In genomic region chr4:138677579-138677978, GRCm38 (mm10) we compare ENCODE assay signal across 8 mouse cellular contexts. TPM values are rescaled to one million over a fixed set of nuclear protein-coding genes. Genes with fewer than 3 reads are reported as not detected.
A peak's percentile ranks its signal among the peaks of the same experiment; 100 is the strongest.
DNase-seq lines count a peak whose midpoint lies in the region; ATAC-seq lines count a peak whose summit lies in the region.

No protein-coding gene starts in this region.

- no peaks in the 10 kb centered on the region for H3K9me3 ChIP-seq in hindbrain, embryonic 12.5 days (replicated peaks)
- H3K9me3 ChIP-seq in liver, embryonic 11.5 days (ENCODE audit: control insufficient read depth, low read length): no peaks in the 10 kb centered on the region

- DNase-seq in Muller cell, postnatal 12 days (ENCODE audit: inconsistent ontology term): peak; percentile 9
- peak; percentile 63 for DNase-seq in cerebellum, adult 9-11 months
- no peak for DNase-seq in liver, embryonic 11.5 days (ENCODE audit: low spot score)
- peak; percentile 87 for DNase-seq in testis, postnatal 14 days (ENCODE audit: low spot score)
- DNase-seq in thymus, postnatal 25 days: no peak
- no peak for DNase-seq in heart, adult 9 months (ENCODE audit: low spot score in 2 of 2)
- DNase-seq in ovary, postnatal 10 days (ENCODE audit: low spot score): no peak

- H3K27ac ChIP-seq in hindbrain, embryonic 12.5 days: 0 out of 2 replicates have a peak overlapping the region, but pooled peaks have one; percentile 44
- no peak overlapping the region for H3K27ac ChIP-seq in liver, embryonic 11.5 days (ENCODE audit: low read depth, low read length)

- H3K4me2 ChIP-seq in hindbrain, embryonic 12.5 days (replicated peaks): peak overlapping the region; percentile 43
- H3K4me2 ChIP-seq in liver, embryonic 11.5 days: peak overlapping the region; percentile 40

- H3K36me3 ChIP-seq in hindbrain, embryonic 12.5 days: no peaks in the 10 kb centered on the region
- H3K36me3 ChIP-seq in liver, embryonic 11.5 days (ENCODE audit: control insufficient read depth, insufficient read depth, low read length): no peaks in the 10 kb centered on the region

- ATAC-seq in hindbrain, embryonic 12.5 days (ENCODE audit: low FRiP score): 0 out of 2 replicates have a peak, but pooled peaks have one; percentile 52
- no peak for ATAC-seq in liver, embryonic 11.5 days (replicated peaks; ENCODE audit: low FRiP score)

- no peak overlapping the region for H3K9ac ChIP-seq in hindbrain, embryonic 12.5 days
- H3K9ac ChIP-seq in liver, embryonic 11.5 days (ENCODE audit: low read depth, low read length): no peak overlapping the region

- peaks cover 27% of the 10 kb centered on the region for H3K27me3 ChIP-seq in hindbrain, embryonic 12.5 days
- no peaks in the 10 kb centered on the region for H3K27me3 ChIP-seq in liver, embryonic 11.5 days (replicated peaks; ENCODE audit: control insufficient read depth, insufficient read depth, low read length)

- 18% methylated on average over 16 of the region's 16 CpGs for WGBS in hindbrain, embryonic 12.5 days
- 19% methylated on average over 16 of the region's 16 CpGs for WGBS in liver, embryonic 11.5 days

- H3K4me3 ChIP-seq in hindbrain, embryonic 12.5 days: no peak overlapping the region; the same call in 1 of the 2 replicates
- H3K4me3 ChIP-seq in liver, embryonic 11.5 days (ENCODE audit: low read depth, low read length): no peak overlapping the region

- H3K4me1 ChIP-seq in hindbrain, embryonic 12.5 days: peaks cover 8% of the 10 kb centered on the region
- no peaks in the 10 kb centered on the region for H3K4me1 ChIP-seq in liver, embryonic 11.5 days (replicated peaks; ENCODE audit: control insufficient read depth, insufficient read depth, low read length)

RNA-seq across cellular contexts. Expression of gene Vwa5b1, which starts 41.9 kb away (rescaled TPM):
- polyA plus RNA-seq in hindbrain, embryonic 12.5 days (2016; fragmentation: Nextera tagmentation; extraction: Ambion mirVana): 0.87 and 1.0 TPM in 2 replicates
- not detected in 2 replicates for polyA plus RNA-seq in liver, embryonic 11.5 days (2014; fragmentation: Nextera tagmentation; extraction: Ambion mirVana)

RNA-seq across cellular contexts. Expression of gene Pla2g2c, which starts 47.0 kb away (rescaled TPM):
- polyA plus RNA-seq in hindbrain, embryonic 12.5 days (2016; fragmentation: Nextera tagmentation; extraction: Ambion mirVana): 0.46 and 0.64 TPM in 2 replicates
- polyA plus RNA-seq in liver, embryonic 11.5 days (2014; fragmentation: Nextera tagmentation; extraction: Ambion mirVana): 0.22 and 0.27 TPM in 2 replicates

RNA-seq across cellular contexts. Expression of gene Ubxn10, which starts 59.4 kb away (rescaled TPM):
- 3.8 and 4.5 TPM in 2 replicates for polyA plus RNA-seq in hindbrain, embryonic 12.5 days (2016; fragmentation: Nextera tagmentation; extraction: Ambion mirVana)
- polyA plus RNA-seq in liver, embryonic 11.5 days (2014; fragmentation: Nextera tagmentation; extraction: Ambion mirVana): 0.48 and 0.74 TPM in 2 replicates

Comparison
In these comparisons a context has a peak if more than half of its experiments do, and no peak if none do; other contexts are left out.
1. DNase-seq: peak in Muller cell, postnatal 12 days (single experiment), cerebellum, adult 9-11 months (single experiment) and testis, postnatal 14 days (single experiment); none in liver, embryonic 11.5 days (single experiment), thymus, postnatal 25 days (single experiment), heart, adult 9 months (0 of 2) and ovary, postnatal 10 days (single experiment).